Mouse (Mus musculus): Measurements from ENCODE around the gene Epha7.

GRCm38 (mm10) chr4:28899373-28899772, 86.4 kb downstream of the Epha7 start:
- no peak for TF ChIP-seq CTCF (IDR thresholded peaks at IDR 0.05)
- TF ChIP-seq EP300 (IDR thresholded peaks at IDR 0.05), result no peak

Measured in lung, postnatal 0 days (tissue).